ENCODE assay signal across 30 mouse cellular contexts in the genomic region with DNA sequence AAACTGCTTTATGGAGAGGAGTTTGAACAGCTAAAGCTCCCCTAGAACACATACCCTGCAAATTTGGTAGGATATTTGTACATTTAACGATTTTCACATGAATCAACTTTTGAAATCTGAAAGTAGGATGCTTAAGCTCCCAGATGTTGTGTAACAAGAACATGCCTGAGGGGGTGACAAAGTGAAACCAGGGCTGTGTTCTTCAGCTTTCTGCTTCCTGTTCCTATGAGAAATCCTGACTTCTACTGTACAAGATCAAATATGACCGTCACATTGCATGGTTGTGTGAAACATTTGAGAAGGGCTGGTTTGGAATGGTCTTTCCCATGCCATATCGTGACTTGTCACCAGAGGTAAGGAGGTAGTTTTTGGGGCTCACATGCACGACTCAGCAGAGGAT. TPM values are rescaled to one million over a fixed set of nuclear protein-coding genes. Genes with fewer than 3 reads are reported as not detected.
DNase-seq lines count a peak whose midpoint lies in the region; ATAC-seq and TF ChIP-seq lines count a peak whose summit lies in the region.
"Had no signal": no experiment of that assay in that cellular context is flagged by ENCODE, and none has a peak within 500 bp of the region (broad histone marks: within the 10 kb centered on the region; RNA-seq: fewer than 3 reads in every experiment).

No protein-coding gene starts in this region.

- peak; percentile 57; the same call in 1 of the 2 replicates for ATAC-seq in common myeloid progenitor, adult 5-6 weeks (replicated peaks; ENCODE audit: low read depth, poor library complexity, severe bottlenecking)
- peak; percentile 91 for ATAC-seq in megakaryocyte, adult 5-6 weeks (ENCODE audit: poor library complexity, severe bottlenecking)
- ATAC-seq in monocyte, adult 5-6 weeks (replicated peaks; ENCODE audit: insufficient number of reproducible peaks, low FRiP score, low TSS enrichment, poor library complexity, severe bottlenecking): 0 out of 2 replicates have a peak, but pooled peaks have one; percentile 31
- ATAC-seq: activated CD4-positive, CD25-positive, alpha-beta regulatory T cell, adult 4 months; forebrain, embryonic 13.5 days; forebrain, embryonic 15.5 days; forebrain, postnatal 0 days; Patski had no signal

- H3K79me2 ChIP-seq in liver, adult 2 months (ENCODE audit: control insufficient read depth, insufficient read depth, low read length): no peaks in the 10 kb centered on the region

- no peaks in the 10 kb centered on the region for H3K27me3 ChIP-seq in liver, adult 2 months (ENCODE audit: control insufficient read depth, insufficient read depth, low read length)
- no peaks in the 10 kb centered on the region for H3K27me3 ChIP-seq in midbrain, embryonic 10.5 days (ENCODE audit: low read depth, poor library complexity, severe bottlenecking)
- H3K27me3 ChIP-seq: embryonic facial prominence, embryonic 12.5 days; forebrain, embryonic 13.5 days; forebrain, embryonic 15.5 days; Patski had no signal

- H3K4me3 ChIP-seq in liver, adult 2 months (ENCODE audit: insufficient read depth, low read depth, low read length): no peak overlapping the region
- no peak overlapping the region for H3K4me3 ChIP-seq in midbrain, embryonic 10.5 days
- H3K4me3 ChIP-seq: embryonic facial prominence, embryonic 10.5 days; embryonic facial prominence, embryonic 12.5 days; forebrain, embryonic 13.5 days; forebrain, embryonic 15.5 days had no signal

- H3K27ac ChIP-seq in liver, adult 2 months (replicated peaks; ENCODE audit: insufficient read depth, low read depth, low read length): no peak overlapping the region
- no peak overlapping the region for H3K27ac ChIP-seq in midbrain, embryonic 10.5 days (replicated peaks)
- H3K27ac ChIP-seq: embryonic facial prominence, embryonic 10.5 days; embryonic facial prominence, embryonic 12.5 days; forebrain, embryonic 13.5 days; forebrain, embryonic 15.5 days had no signal

- peak; percentile 15 for DNase-seq in liver, adult 2 months (ENCODE audit: extremely low read depth, low read depth, low spot score)
- DNase-seq in liver: no peak
- DNase-seq in left cerebral cortex, adult 18-20 months (ENCODE audit: low spot score in 2 of 2): no peak
- no peak for DNase-seq in lung, postnatal 4 days
- DNase-seq in midbrain, embryonic 10.5 days (ENCODE audit: low spot score): no peak
- DNase-seq: adrenal gland, adult 2 months; adrenal gland, postnatal 10 days; adrenal gland, postnatal 25 days; cerebellum, adult 11 months; cerebellum, adult 18-20 months; cerebellum, adult 8-10 months; cerebellum, adult 9-11 months; cerebellum, postnatal 14 days; cerebellum, postnatal 36 days; forebrain, postnatal 0 days had no signal

- no peak overlapping the region for H3K9ac ChIP-seq in liver, adult 2 months (ENCODE audit: low read depth, low read length)
- H3K9ac ChIP-seq: embryonic facial prominence, embryonic 12.5 days; forebrain, embryonic 13.5 days; forebrain, embryonic 15.5 days; forebrain, postnatal 0 days had no signal

- WGBS in liver, adult 2 months: 66% methylated on average over 4 of the region's 4 CpGs
- 81% methylated on average over 4 of the region's 4 CpGs for WGBS in midbrain, embryonic 10.5 days

- H3K4me1 ChIP-seq in liver, adult 2 months (ENCODE audit: control insufficient read depth, insufficient read depth, low read length): no peaks in the 10 kb centered on the region
- H3K4me1 ChIP-seq in midbrain, embryonic 10.5 days: no peaks in the 10 kb centered on the region
- H3K4me1 ChIP-seq: embryonic facial prominence, embryonic 10.5 days; embryonic facial prominence, embryonic 12.5 days; forebrain, embryonic 13.5 days; forebrain, embryonic 15.5 days had no signal

- TF ChIP-seq POLR2A in liver, adult 2 months (IDR thresholded peaks at IDR 0.05; ENCODE audit: extremely low read depth, insufficient read depth, low read length): no peak

- TF ChIP-seq CTCF in liver, adult 2 months (IDR thresholded peaks at IDR 0.05; ENCODE audit: low read depth, low read length): no peak

- no peaks in the 10 kb centered on the region for H3K9me3 ChIP-seq in midbrain, embryonic 10.5 days (replicated peaks)
- H3K9me3 ChIP-seq: embryonic facial prominence, embryonic 10.5 days; embryonic facial prominence, embryonic 12.5 days; forebrain, embryonic 13.5 days; forebrain, embryonic 15.5 days had no signal

- H3K36me3 ChIP-seq in liver, adult 2 months (ENCODE audit: control insufficient read depth, insufficient read depth, low read length): no peaks in the 10 kb centered on the region
- H3K36me3 ChIP-seq in midbrain, embryonic 10.5 days: no peaks in the 10 kb centered on the region
- H3K36me3 ChIP-seq: embryonic facial prominence, embryonic 10.5 days; embryonic facial prominence, embryonic 12.5 days; forebrain, embryonic 15.5 days; G1E had no signal

RNA-seq across cellular contexts. Expression of gene Serpinb7, which starts 2.6 kb away (rescaled TPM):
- 0.18 TPM in 1 of 2 replicates, not detected in the other for total RNA-seq in liver, adult 2 months (2014; rRNA removed)
- polyA plus RNA-seq in liver, adult 2 months (2012; rRNA removed): 0.37 TPM in 1 of 2 replicates, not detected in the other
- total RNA-seq in common myeloid progenitor, adult 5-6 weeks (2017): not detected in 2 replicates
- total RNA-seq in megakaryocyte, adult 5-6 weeks (2015): not detected in 2 replicates
- total RNA-seq in megakaryocyte, adult 5-6 weeks (2017): not detected in 2 replicates
- not detected in 3 replicates for total RNA-seq in monocyte, adult 5-6 weeks (2017)
- not detected for total RNA-seq in left cerebral cortex, adult 18-20 months (2021)
- not detected in 2 replicates for polyA plus RNA-seq in midbrain, embryonic 10.5 days (2016; fragmentation: Nextera tagmentation; extraction: Ambion mirVana)
- total RNA-seq: adrenal gland, adult 2 months; adrenal gland, postnatal 10 days; adrenal gland, postnatal 25 days; adrenal gland, postnatal 4 days; forebrain, postnatal 0 days; G1E had no signal
- polyA plus RNA-seq: activated CD4-positive, CD25-positive, alpha-beta regulatory T cell, adult 4 months; adrenal gland, adult 2 months; cortical plate, adult 2 months; embryonic facial prominence, embryonic 10.5 days; forebrain, embryonic 11.5 days; forebrain, embryonic 13.5 days; forebrain, embryonic 15.5 days; forebrain, postnatal 0 days; G1E had no signal

RNA-seq across cellular contexts. Expression of gene Serpinb11, which starts 41.1 kb away (rescaled TPM):
- total RNA-seq in liver, adult 2 months (2014; rRNA removed): not detected in 2 replicates
- polyA plus RNA-seq in liver, adult 2 months (2012; rRNA removed): not detected in 2 replicates
- not detected in 2 replicates for total RNA-seq in common myeloid progenitor, adult 5-6 weeks (2017)
- total RNA-seq in megakaryocyte, adult 5-6 weeks (2015): not detected in 2 replicates
- not detected in 2 replicates for total RNA-seq in megakaryocyte, adult 5-6 weeks (2017)
- total RNA-seq in monocyte, adult 5-6 weeks (2017): not detected in 3 replicates
- not detected for total RNA-seq in left cerebral cortex, adult 18-20 months (2021)
- not detected in 2 replicates for polyA plus RNA-seq in midbrain, embryonic 10.5 days (2016; fragmentation: Nextera tagmentation; extraction: Ambion mirVana)
- total RNA-seq: adrenal gland, adult 2 months; adrenal gland, postnatal 10 days; adrenal gland, postnatal 25 days; adrenal gland, postnatal 4 days; forebrain, postnatal 0 days; G1E had no signal
- polyA plus RNA-seq: activated CD4-positive, CD25-positive, alpha-beta regulatory T cell, adult 4 months; adrenal gland, adult 2 months; brain, embryonic 14.5 days; C2C12; embryonic facial prominence, embryonic 10.5 days; embryonic facial prominence, embryonic 12.5 days; forebrain, embryonic 11.5 days; forebrain, embryonic 13.5 days; forebrain, embryonic 15.5 days; forebrain, postnatal 0 days; G1E; Patski had no signal

Comparison
In these comparisons a context has a peak if more than half of its experiments do, and no peak if none do; other contexts are left out.
1. ATAC-seq: peak in every context shown above with its lines; median percentile 91 in megakaryocyte, adult 5-6 weeks; 57 in common myeloid progenitor, adult 5-6 weeks; 31 in monocyte, adult 5-6 weeks.